Mouse (Mus musculus) limb, embryonic 12.5 days (tissue): Measurements from ENCODE around the gene Fbxl14. TPM values are rescaled to one million over a fixed set of nuclear protein-coding genes. Genes with fewer than 3 reads are reported as not detected.
"Not testable (repeated sequence)": the region's sequence is repeated elsewhere in the genome, so short reads cannot be mapped to it uniquely, and the experiment has no call there.

Experiments used
- ATAC-seq: fragments of 200-750 bp; cut with Nextera tagmentation; 2 replicates; pipeline ENCODE4 v1.8.0; 2017; ENCODE audit warnings: low read depth, moderate TSS enrichment; ENCODE audit not compliant: insufficient number of reproducible peaks, insufficient read depth, low FRiP score, low TSS enrichment
- H3K27ac ChIP-seq: fragments of 300-500 bp; sonication (generic); 2 replicates; pipeline ENCODE4 v1.5.1; 2016; ENCODE audit warnings: mild to moderate bottlenecking, moderate library complexity
- H3K27me3 ChIP-seq: fragments of 300-500 bp; sonication (generic); 2 replicates; pipeline ENCODE4 v1.6.1; 2016; ENCODE audit warnings: mild to moderate bottlenecking, moderate library complexity
- H3K36me3 ChIP-seq: fragments of 300-500 bp; sonication (generic); 2 replicates; pipeline ENCODE4 v1.6.1; 2016; ENCODE audit warnings: mild to moderate bottlenecking, moderate library complexity
- H3K4me1 ChIP-seq: fragments of 300-500 bp; sonication (generic); replicated peaks from 2 replicates; pipeline ENCODE4 v1.6.1; 2016
- H3K4me2 ChIP-seq: fragments of 300-500 bp; sonication (generic); 2 replicates; pipeline ENCODE4 v1.6.1; 2016; ENCODE audit warnings: mild to moderate bottlenecking, moderate library complexity
- H3K4me3 ChIP-seq: fragments of 300-500 bp; sonication (generic); replicated peaks from 2 replicates; pipeline ENCODE4 v1.5.1; 2016; ENCODE audit warnings: mild to moderate bottlenecking
- H3K9ac ChIP-seq: fragments of 300-500 bp; sonication (generic); replicated peaks from 2 replicates; pipeline ENCODE4 v1.6.1; 2016; ENCODE audit warnings: mild to moderate bottlenecking, moderate library complexity
- H3K9me3 ChIP-seq: fragments of 300-500 bp; sonication (generic); 2 replicates; pipeline ENCODE4 v1.6.1; 2016; ENCODE audit warnings: mild to moderate bottlenecking, moderate library complexity
- WGBS: fragments of 180-500 bp; shearing (Covaris S2); methylation state at CpG from one replicate; pipeline ENCODE4 v1.1.7; 2016; 5-methylcytosine and 5-hydroxymethylcytosine counted together
- polyA plus RNA-seq: library from polyadenylated mRNA; unstranded; fragments of >200 nt; fragmentation: Nextera tagmentation; extraction: Ambion mirVana; gene quantifications from 2 replicates; pipeline ENCODE4 v1.2.1, GENCODE M21; 2016

Gene Fbxl14
- polyA plus RNA-seq, 1 experiment from 2014 or later: 4.9 TPM

DNA sequence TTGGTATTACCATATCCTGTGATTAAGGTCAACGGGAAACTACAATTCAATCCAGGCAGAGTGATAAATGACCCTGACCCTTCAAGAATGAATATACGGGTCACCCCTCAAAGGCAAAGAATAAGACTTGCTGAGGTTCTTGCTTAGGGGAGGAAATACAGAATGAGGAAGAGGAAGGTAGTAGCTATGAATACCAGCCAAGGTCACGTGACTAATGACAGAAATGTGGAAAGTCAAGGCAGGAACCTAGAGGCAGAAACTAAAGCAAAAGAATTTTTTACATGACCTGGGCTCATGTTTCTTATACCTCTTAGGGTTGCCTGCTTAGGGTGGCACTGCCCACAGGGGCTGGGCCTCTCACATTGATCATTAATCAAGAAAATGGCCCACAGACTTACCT is 6.8 kb upstream of the Fbxl14 start:
- no peaks in the 10 kb centered on the region for H3K27me3 ChIP-seq
- H3K36me3 ChIP-seq: no peaks in the 10 kb centered on the region
- H3K4me1 ChIP-seq: peaks cover 6% of the 10 kb centered on the region
- ATAC-seq: no peak
- no peak overlapping the region for H3K4me3 ChIP-seq
- no peak overlapping the region for H3K4me2 ChIP-seq
- H3K9ac ChIP-seq: no peak overlapping the region
- no peak overlapping the region for H3K27ac ChIP-seq
- 82% methylated on average over 3 of the region's 3 CpGs for WGBS
- H3K9me3 ChIP-seq: no peaks in the 10 kb centered on the region

DNA sequence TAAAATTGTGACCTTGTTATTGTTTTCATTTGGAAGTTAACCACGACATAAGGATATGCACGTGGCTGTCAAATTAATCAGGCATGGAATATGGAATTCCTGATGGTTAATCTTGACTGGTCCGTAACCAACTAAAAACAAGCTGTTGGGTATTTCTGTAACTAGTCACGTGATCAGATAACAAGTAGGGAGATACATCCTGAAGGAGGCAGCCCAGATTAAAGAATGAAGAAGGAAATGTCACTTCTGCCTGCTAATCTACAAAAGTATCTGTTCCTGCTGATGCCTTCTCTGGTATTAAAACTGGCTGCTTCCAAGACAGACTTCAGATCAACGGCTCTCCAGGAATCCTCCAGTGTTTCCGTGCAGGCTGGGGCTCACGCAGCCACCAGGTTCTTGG is 6.0 kb upstream of the Fbxl14 start:
- H3K27me3 ChIP-seq: no peaks in the 10 kb centered on the region
- peaks cover 14% of the 10 kb centered on the region for H3K4me1 ChIP-seq
- no peaks in the 10 kb centered on the region for H3K36me3 ChIP-seq
- H3K27ac ChIP-seq: no peak overlapping the region
- ATAC-seq: no peak
- H3K9ac ChIP-seq: no peak overlapping the region
- WGBS: 88% methylated on average over 7 of the region's 7 CpGs
- H3K4me2 ChIP-seq: no peak overlapping the region
- no peak overlapping the region for H3K4me3 ChIP-seq
- no peaks in the 10 kb centered on the region for H3K9me3 ChIP-seq

GRCm38 (mm10) chr6:119473992-119474391 is 5.5 kb upstream of the Fbxl14 start:
- Histone ChIP-seq H3K27ac (no peak overlapping the region), H3K9ac (no peak overlapping the region), H3K4me1 (peaks cover 17% of the 10 kb centered on the region), H3K4me3 (no peak overlapping the region), H3K36me3 (no peaks in the 10 kb centered on the region), H3K27me3 (no peaks in the 10 kb centered on the region), H3K4me2 (no peak overlapping the region), H3K9me3 (no peaks in the 10 kb centered on the region)
- WGBS: 73% methylated on average over 4 of the region's 4 CpGs
- ATAC-seq: no peak

GRCm38 (mm10) chr6:119475988-119476387 is 3.5 kb upstream of the Fbxl14 start:
- Histone ChIP-seq H3K9ac (no peak overlapping the region), H3K4me2 (no peak overlapping the region), H3K36me3 (peaks cover 8% of the 10 kb centered on the region; the same call in 1 of the 2 replicates), H3K27me3 (no peaks in the 10 kb centered on the region), H3K27ac (no peak overlapping the region), H3K9me3 (no peaks in the 10 kb centered on the region), H3K4me1 (peaks cover 26% of the 10 kb centered on the region), H3K4me3 (no peak overlapping the region)
- WGBS: 87% methylated on average over 6 of the region's 6 CpGs
- no peak for ATAC-seq

DNA sequence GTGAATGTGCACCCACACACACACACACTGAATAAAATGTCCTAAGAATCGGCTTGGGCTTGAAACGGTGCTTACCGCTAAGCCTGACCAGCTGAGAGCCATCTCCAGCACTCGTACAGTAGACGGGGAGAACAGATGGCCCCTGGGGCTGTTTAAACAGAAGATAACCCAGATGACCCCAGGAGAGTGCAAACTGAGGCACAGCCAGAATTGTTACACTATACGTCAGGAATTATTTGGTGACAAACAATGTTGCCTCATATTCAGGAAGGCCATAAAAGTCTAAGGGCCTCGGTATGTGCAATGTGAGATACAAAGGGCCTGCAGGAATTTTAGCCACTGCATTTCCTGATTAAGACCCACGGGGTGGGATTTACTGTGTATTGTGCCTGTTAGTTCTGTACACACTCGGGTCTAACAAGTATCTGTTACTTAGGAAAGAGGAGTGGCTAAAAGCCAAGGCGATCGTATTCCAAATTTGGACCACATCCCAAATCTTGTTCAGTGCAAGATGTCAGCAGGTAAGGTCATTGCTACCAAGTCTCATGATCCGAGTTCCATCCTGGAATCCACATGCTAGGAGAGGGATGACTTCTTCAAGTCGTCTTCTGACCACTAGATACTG is 1.7 kb upstream of the Fbxl14 start:
- Histone ChIP-seq H3K4me3 (no peak overlapping the region), H3K4me2 (peak overlapping the region; percentile 100; the same call in 1 of the 2 replicates), H3K27ac (peak overlapping the region; percentile 35; the same call in 1 of the 2 replicates), H3K4me1 (peaks cover 41% of the 10 kb centered on the region), H3K9ac (0 out of 2 replicates have a peak overlapping the region, but pooled peaks have one; percentile 8), H3K27me3 (no peaks in the 10 kb centered on the region), H3K9me3 (no peaks in the 10 kb centered on the region), H3K36me3 (peaks cover 9% of the 10 kb centered on the region; the same call in 1 of the 2 replicates)
- ATAC-seq: no peak
- WGBS: 23% methylated on average over 13 of the region's 13 CpGs

- 1% methylated on average over 49 of the region's 49 CpGs for WGBS
- peaks cover 51% of the 10 kb centered on the region for H3K4me1 ChIP-seq
Measured at GRCm38 (mm10) chr6:119478560-119479342, 717 bp upstream of the Fbxl14 start.

DNA sequence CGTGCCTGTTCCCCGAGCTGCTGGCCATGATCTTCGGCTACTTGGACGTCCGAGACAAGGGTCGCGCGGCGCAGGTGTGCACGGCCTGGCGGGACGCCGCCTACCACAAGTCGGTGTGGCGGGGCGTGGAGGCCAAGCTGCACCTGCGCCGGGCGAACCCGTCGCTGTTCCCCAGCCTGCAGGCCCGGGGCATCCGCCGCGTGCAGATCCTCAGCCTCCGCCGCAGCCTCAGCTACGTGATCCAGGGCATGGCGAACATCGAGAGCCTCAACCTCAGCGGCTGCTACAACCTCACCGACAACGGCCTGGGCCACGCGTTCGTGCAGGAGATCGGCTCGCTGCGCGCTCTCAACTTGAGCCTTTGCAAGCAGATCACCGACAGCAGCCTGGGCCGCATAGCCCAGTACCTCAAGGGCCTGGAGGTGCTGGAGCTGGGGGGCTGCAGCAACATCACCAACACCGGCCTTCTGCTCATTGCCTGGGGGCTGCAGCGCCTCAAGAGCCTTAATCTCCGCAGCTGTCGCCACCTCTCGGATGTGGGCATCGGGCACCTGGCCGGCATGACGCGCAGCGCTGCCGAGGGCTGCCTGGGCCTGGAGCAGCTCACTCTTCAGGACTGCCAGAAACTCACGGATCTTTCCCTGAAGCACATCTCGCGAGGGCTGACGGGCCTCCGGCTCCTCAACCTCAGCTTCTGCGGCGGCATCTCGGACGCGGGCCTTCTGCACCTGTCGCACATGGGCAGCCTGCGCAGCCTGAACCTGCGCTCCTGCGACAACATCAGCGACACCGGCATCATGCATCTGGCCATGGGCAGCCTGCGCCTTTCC is 623 bp downstream of the Fbxl14 start:
- Histone ChIP-seq H3K27me3 (no peaks in the 10 kb centered on the region), H3K36me3 (peaks cover 27% of the 10 kb centered on the region; the same call in 1 of the 2 replicates), H3K9ac (peak overlapping the region; percentile 93), H3K4me2 (peak overlapping the region; percentile 100), H3K27ac (peak overlapping the region; percentile 99), H3K4me1 (peaks cover 62% of the 10 kb centered on the region), H3K9me3 (no peaks in the 10 kb centered on the region), H3K4me3 (peak overlapping the region; percentile 84)
- WGBS: under 1% methylated on average over 70 of the region's 70 CpGs
- no peak for ATAC-seq

More at GRCm38 (mm10) chr6:119478560-119479342, 717 bp upstream of the Fbxl14 start:
- Histone ChIP-seq H3K9me3 (no peaks in the 10 kb centered on the region), H3K27me3 (no peaks in the 10 kb centered on the region), H3K27ac (peak overlapping the region; percentile 99), H3K36me3 (peaks cover 17% of the 10 kb centered on the region; the same call in 1 of the 2 replicates), H3K4me3 (peak overlapping the region; percentile 84), H3K9ac (peak overlapping the region; percentile 93), H3K4me2 (peak overlapping the region; percentile 100)
- peak; percentile 80 for ATAC-seq

GRCm38 (mm10) chr6:119480706-119481331 is 1.4 kb downstream of the Fbxl14 start:
- H3K27ac ChIP-seq: peak overlapping the region; percentile 99; the same call in 1 of the 2 replicates

GRCm38 (mm10) chr6:119481741-119482390 is 2.4 kb downstream of the Fbxl14 start:
- not testable (repeated sequence) for H3K27ac ChIP-seq, H3K9ac ChIP-seq, H3K9me3 ChIP-seq, H3K27me3 ChIP-seq, ATAC-seq
- Histone ChIP-seq H3K4me3 (peak overlapping the region; percentile 84), H3K4me2 (peak overlapping the region; percentile 100), H3K4me1 (peaks cover 69% of the 10 kb centered on the region), H3K36me3 (peaks cover 27% of the 10 kb centered on the region; the same call in 1 of the 2 replicates)
- whole genome bisulfite sequencing: 6% methylated on average over 10 of the region's 10 CpGs

More at GRCm38 (mm10) chr6:119480706-119481331, 1.4 kb downstream of the Fbxl14 start:
- no peak for ATAC-seq
- Histone ChIP-seq H3K9ac (peak overlapping the region; percentile 93), H3K27me3 (no peaks in the 10 kb centered on the region), H3K9me3 (no peaks in the 10 kb centered on the region), H3K4me3 (peak overlapping the region; percentile 84), H3K4me2 (peak overlapping the region; percentile 100), H3K36me3 (peaks cover 27% of the 10 kb centered on the region; the same call in 1 of the 2 replicates), H3K4me1 (peaks cover 66% of the 10 kb centered on the region)
- 1% methylated on average over 33 of the region's 33 CpGs for WGBS

DNA sequence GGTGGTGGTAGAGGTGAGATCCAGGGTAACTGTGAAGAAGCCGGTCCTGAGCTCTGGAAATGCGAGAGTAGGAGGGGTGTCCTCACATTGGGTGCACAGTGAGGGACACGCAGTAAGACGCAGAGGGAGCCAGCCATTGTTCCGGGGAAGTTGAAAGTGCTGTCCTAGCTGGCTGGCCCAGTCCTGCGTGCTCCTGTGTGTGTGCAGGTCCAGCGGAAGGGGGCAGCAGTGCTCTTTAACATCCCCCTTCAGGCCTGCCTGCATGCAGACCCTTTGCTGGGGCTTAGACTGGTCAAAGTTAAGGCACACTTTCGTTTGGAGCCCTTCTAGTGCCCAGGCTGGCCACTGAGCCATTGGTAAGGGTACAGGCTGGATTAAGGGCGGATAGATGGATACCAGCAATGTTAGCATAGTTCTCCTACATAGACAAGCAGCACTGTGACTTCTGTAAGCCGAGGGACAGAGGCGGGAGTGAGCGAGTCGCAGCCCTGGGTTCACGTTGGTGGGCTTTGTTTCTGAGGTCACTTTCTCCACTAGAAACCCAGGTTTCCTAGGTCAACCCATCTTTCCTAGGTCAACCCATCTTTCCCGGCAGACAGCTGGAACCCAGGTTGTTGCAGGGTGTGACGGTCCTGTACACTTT is 3.6 kb downstream of the Fbxl14 start:
- H3K4me2 ChIP-seq: peak overlapping the region; percentile 100
- H3K36me3 ChIP-seq: peaks cover 27% of the 10 kb centered on the region; the same call in 1 of the 2 replicates
- WGBS: 38% methylated on average over 16 of the region's 16 CpGs
- H3K9me3 ChIP-seq: no peaks in the 10 kb centered on the region
- 0 out of 2 replicates have a peak overlapping the region, but pooled peaks have one; percentile 47 for H3K27ac ChIP-seq
- H3K4me3 ChIP-seq: peak overlapping the region; percentile 28
- peaks cover 59% of the 10 kb centered on the region for H3K4me1 ChIP-seq
- H3K27me3 ChIP-seq: no peaks in the 10 kb centered on the region
- ATAC-seq: no peak
- peak overlapping the region; percentile 31; the same call in 1 of the 2 replicates for H3K9ac ChIP-seq
